Mouse (Mus musculus) heart, embryonic 11.5 days (tissue): Measurements from ENCODE around the gene Pawr. TPM values are rescaled to one million over a fixed set of nuclear protein-coding genes. Genes with fewer than 3 reads are reported as not detected.

Experiments
- ATAC-seq: fragments of 200-750 bp; cut with Nextera tagmentation; replicated peaks from 2 replicates; pipeline ENCODE4 v1.8.0; 2017; ENCODE audit warnings: moderate library complexity; ENCODE audit not compliant: insufficient number of reproducible peaks, low FRiP score, low TSS enrichment
- H3K27ac ChIP-seq: fragments of 300-500 bp; sonication (generic); 2 replicates; pipeline ENCODE4 v1.5.1; 2014; ENCODE audit warnings: mild to moderate bottlenecking, low read depth, low read length
- H3K27me3 ChIP-seq: fragments of 300-500 bp; sonication (generic); 2 replicates; pipeline ENCODE4 v1.6.1; 2014; ENCODE audit warnings: mild to moderate bottlenecking, low read length, mixed read lengths; ENCODE audit not compliant: control insufficient read depth, insufficient read depth
- H3K36me3 ChIP-seq: fragments of 300-500 bp; sonication (generic); 2 replicates; pipeline ENCODE4 v1.6.1; 2014; ENCODE audit warnings: mild to moderate bottlenecking, low read length, moderate library complexity, mixed read lengths; ENCODE audit not compliant: control insufficient read depth, insufficient read depth
- H3K4me1 ChIP-seq: fragments of 300-500 bp; sonication (generic); 2 replicates; pipeline ENCODE4 v1.6.1; 2014; ENCODE audit warnings: low read length; ENCODE audit not compliant: control insufficient read depth, insufficient read depth
- H3K4me2 ChIP-seq: fragments of 300-500 bp; sonication (generic); 2 replicates; pipeline ENCODE4 v1.6.1; 2014; ENCODE audit warnings: mild to moderate bottlenecking, moderate library complexity
- H3K4me3 ChIP-seq: fragments of 300-500 bp; sonication (generic); 2 replicates; pipeline ENCODE4 v1.5.1; 2014; ENCODE audit warnings: low read depth, low read length
- H3K9ac ChIP-seq: fragments of 300-500 bp; sonication (generic); 2 replicates; pipeline ENCODE4 v1.6.1; 2014; ENCODE audit warnings: mild to moderate bottlenecking, low read depth, low read length, moderate library complexity
- H3K9me3 ChIP-seq: fragments of 300-500 bp; sonication (generic); replicated peaks from 2 replicates; pipeline ENCODE4 v1.6.1; 2016; ENCODE audit warnings: low read length; ENCODE audit not compliant: control insufficient read depth
- WGBS: fragments of 180-500 bp; shearing (Covaris S2); extraction: QIAGEN DNeasy Blood & Tissue Kit; methylation state at CpG from one replicate; pipeline ENCODE4 v1.1.7; 2014; ENCODE audit not compliant: insufficient replicate concordance; 5-methylcytosine and 5-hydroxymethylcytosine counted together
- polyA plus RNA-seq: library from polyadenylated mRNA; unstranded; fragments of >200 nt; fragmentation: Nextera tagmentation; extraction: Ambion mirVana; gene quantifications from 2 replicates; pipeline ENCODE4 v1.2.1, GENCODE M21; 2014

The Pawr gene
- polyA plus RNA-seq, 1 experiment from 2014 or later: 18.7 TPM

DNA sequence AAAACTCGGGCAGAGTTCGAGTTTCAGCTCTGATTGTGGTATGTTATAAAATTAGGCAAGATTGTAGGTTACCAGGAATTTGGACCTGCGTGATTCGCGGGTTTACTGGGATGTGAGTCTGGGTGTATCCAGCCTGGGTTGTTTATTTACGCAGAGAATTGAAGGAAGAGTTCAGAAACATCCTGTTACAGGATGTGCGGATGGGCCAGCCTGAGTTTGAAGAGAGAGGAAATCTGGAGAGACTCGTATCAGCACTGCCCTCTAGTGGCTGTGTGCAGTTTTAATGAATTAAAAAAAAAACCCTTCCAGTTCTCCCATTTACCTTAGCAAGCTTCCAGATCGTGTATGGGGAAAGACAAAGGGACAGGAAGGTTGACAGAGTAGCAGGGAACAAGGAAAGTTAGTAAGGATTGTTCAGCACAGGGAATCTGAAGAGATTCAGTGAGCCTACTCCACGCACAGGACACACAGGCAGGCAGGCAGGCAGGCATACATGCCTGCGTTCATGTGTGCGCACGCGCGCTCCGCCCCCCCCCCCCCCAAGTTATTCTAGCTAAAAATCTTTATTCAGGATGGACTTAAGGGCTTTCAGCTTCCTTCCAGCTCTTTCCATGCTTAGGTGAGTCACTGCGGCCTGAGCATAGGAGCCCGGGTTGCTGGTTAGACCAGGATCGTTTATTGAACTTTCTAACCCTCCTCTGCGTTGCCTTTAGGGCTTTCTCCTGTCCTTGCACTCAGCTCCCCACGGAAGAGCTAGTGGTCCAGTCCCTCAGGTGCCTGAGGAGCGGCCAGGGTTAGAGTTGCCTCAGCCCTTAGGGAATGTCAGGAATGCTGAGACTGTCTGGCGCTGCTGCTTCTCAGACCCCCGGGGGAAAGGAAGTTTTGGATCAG lies 114.4 kb downstream of the Pawr start:
- peaks cover 26% of the 10 kb centered on the region for H3K4me1 ChIP-seq
- no peaks in the 10 kb centered on the region for H3K27me3 ChIP-seq
- H3K9ac ChIP-seq: peak overlapping the region; percentile 69
- ATAC-seq: no peak; the same call in 1 of the 2 replicates
- H3K9me3 ChIP-seq: no peaks in the 10 kb centered on the region
- H3K4me3 ChIP-seq: peak overlapping the region; percentile 37
- no peaks in the 10 kb centered on the region for H3K36me3 ChIP-seq
- 5% methylated on average over 24 of the region's 24 CpGs for WGBS
- peak overlapping the region; percentile 70 for H3K4me2 ChIP-seq
- H3K27ac ChIP-seq: peak overlapping the region; percentile 78

DNA sequence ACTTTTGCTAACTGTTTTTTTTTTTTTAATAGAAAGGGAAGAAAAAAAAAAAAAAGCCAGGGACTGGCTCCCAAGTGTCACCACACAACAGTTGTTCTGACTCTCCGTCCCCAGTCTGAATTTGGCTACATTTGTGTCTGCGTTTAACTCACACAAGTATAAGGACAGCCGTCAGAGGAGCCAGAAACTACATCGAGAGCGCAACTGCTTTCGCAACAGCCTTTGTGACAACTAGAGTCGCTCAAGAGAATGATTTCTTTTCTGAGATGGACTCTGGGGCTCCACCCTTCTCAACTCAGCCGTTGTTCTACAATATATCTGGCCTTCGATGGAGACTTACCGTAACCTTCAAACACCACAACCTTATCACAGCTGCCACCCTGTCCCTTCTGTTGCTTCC lies 115.3 kb downstream of the Pawr start:
- ATAC-seq: no peak
- WGBS: 47% methylated on average over 10 of the region's 10 CpGs
- Histone ChIP-seq H3K4me3 (no peak overlapping the region), H3K4me1 (peaks cover 26% of the 10 kb centered on the region), H3K36me3 (no peaks in the 10 kb centered on the region), H3K9ac (no peak overlapping the region), H3K9me3 (no peaks in the 10 kb centered on the region), H3K27ac (no peak overlapping the region), H3K4me2 (no peak overlapping the region; the same call in 1 of the 2 replicates), H3K27me3 (no peaks in the 10 kb centered on the region)

DNA sequence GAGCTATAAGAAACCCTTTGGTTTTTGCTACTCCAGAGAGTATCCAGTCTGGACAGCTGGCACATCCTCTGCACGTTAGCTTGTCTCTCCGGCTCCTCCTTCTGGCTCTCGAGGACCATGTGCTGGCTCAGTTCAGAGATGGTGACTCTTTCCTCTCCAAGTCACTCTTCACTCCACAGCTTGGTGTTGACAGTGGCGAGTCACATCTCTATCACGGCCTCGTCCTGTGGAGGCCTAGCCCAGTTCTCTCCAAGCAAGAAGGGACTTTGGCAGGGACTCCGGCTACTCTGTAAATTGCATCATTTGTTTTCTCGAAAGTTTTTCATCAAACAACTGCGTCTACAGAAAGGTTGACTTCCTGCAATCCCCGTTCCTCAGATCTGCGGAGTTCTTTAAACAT lies 116.5 kb downstream of the Pawr start:
- WGBS: 57% methylated on average over 11 of the region's 11 CpGs
- no peak overlapping the region for H3K27ac ChIP-seq

DNA sequence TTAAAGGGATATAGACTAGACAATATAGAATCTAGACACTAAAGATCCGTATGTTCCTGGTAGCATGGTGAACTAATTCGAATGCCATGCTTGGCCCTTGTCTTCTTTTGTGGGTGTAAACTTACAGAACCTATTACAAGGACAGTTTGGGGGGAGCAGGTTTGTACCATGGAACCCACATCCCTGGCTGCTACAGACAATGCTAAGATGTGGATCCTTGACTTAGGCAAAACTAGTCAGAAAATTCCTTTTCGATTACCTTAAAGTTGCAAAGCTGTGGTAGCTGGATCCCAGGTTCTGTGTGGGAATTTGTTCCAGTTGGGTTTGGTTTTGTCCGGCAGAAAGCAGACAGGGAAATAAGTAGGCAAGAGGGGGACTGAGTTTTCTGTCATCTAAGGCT lies 118.5 kb downstream of the Pawr start:
- Histone ChIP-seq H3K27ac (no peak overlapping the region), H3K9me3 (no peaks in the 10 kb centered on the region), H3K9ac (no peak overlapping the region), H3K4me1 (peaks cover 12% of the 10 kb centered on the region), H3K4me2 (no peak overlapping the region), H3K4me3 (no peak overlapping the region), H3K36me3 (no peaks in the 10 kb centered on the region), H3K27me3 (no peaks in the 10 kb centered on the region)
- ATAC-seq: no peak
- WGBS: 77% methylated on average over 4 of the region's 4 CpGs

More for the DNA sequence above, 116.5 kb downstream of the Pawr start:
- H3K4me3 ChIP-seq: no peak overlapping the region
- no peak for ATAC-seq
- H3K27me3 ChIP-seq: no peaks in the 10 kb centered on the region
- H3K9me3 ChIP-seq: no peaks in the 10 kb centered on the region
- H3K4me2 ChIP-seq: no peak overlapping the region
- peaks cover 26% of the 10 kb centered on the region for H3K4me1 ChIP-seq
- H3K9ac ChIP-seq: no peak overlapping the region
- H3K36me3 ChIP-seq: no peaks in the 10 kb centered on the region

DNA sequence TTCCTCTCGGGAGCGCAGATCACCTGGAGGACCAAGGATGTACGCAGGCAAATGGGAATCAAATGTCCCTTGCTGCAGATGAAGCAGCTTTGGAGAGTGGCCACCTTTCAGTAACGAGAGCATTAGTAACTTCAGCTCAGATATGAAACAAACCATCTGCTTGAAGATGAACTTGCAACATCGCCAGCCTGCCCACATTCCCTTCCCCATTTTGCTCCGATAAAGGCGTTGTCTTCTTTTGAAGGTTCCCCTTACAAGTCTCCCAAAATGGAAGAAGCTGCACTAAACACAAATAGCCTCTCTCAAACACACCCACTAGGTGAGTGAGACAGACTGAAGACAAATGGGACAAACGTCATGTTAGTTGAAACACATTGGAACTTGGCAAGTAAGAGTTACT lies 119.6 kb downstream of the Pawr start:
- no peaks in the 10 kb centered on the region for H3K27me3 ChIP-seq
- peaks cover 10% of the 10 kb centered on the region; the same call in 1 of the 2 replicates for H3K4me1 ChIP-seq
- H3K4me2 ChIP-seq: no peak overlapping the region
- 83% methylated on average over 8 of the region's 8 CpGs for WGBS
- ATAC-seq: no peak
- no peaks in the 10 kb centered on the region for H3K9me3 ChIP-seq
- no peaks in the 10 kb centered on the region for H3K36me3 ChIP-seq
- no peak overlapping the region for H3K27ac ChIP-seq
- no peak overlapping the region for H3K9ac ChIP-seq
- H3K4me3 ChIP-seq: no peak overlapping the region

DNA sequence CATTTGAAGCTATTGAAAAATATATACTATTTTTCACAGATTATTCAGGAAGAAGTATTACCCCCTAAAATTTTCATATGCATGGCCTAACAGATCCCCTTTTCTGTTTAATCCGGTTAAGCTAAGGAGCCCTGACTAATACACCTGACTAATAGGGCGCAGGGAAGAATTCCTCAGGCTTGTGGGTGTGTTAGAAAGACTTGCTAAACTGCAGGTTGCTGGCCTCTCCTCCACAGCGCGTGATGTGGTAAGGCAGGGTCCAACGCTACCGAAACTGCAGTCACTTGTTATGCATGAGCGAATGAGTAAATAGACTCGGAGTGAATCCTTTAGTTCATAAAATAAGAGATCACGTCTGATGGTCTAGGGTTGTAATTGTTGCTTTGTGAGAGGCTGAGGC lies 120.5 kb downstream of the Pawr start:
- peaks cover 5% of the 10 kb centered on the region; the same call in 1 of the 2 replicates for H3K4me1 ChIP-seq
- ATAC-seq: no peak
- no peaks in the 10 kb centered on the region for H3K9me3 ChIP-seq
- H3K9ac ChIP-seq: no peak overlapping the region
- no peak overlapping the region for H3K4me2 ChIP-seq
- H3K27me3 ChIP-seq: no peaks in the 10 kb centered on the region
- H3K36me3 ChIP-seq: no peaks in the 10 kb centered on the region
- 90% methylated on average over 9 of the region's 9 CpGs for WGBS
- H3K27ac ChIP-seq: no peak overlapping the region
- no peak overlapping the region for H3K4me3 ChIP-seq

DNA sequence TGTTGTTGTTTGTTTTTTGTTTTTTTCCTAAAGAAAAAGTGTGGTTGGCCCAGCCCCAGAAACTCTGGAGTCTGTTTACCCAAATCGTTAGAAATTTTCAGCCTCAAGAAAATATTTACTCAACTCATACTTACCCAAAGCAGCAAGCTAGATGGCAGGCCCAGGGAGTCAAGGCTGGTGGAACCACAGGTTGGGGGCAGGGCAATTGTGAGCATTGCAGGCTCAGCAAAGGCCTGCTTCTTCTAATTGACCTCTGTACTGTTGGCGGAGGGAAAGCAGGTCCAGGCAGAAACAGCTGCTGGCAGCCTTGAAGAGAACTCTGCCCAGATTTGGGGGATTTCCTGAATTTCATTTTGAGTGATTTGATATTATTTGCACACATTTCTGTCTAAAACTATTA lies 121.6 kb downstream of the Pawr start:
- no peaks in the 10 kb centered on the region for H3K9me3 ChIP-seq
- no peak for ATAC-seq
- H3K27me3 ChIP-seq: no peaks in the 10 kb centered on the region
- no peak overlapping the region for H3K27ac ChIP-seq
- no peak overlapping the region for H3K9ac ChIP-seq
- H3K4me2 ChIP-seq: no peak overlapping the region
- H3K36me3 ChIP-seq: no peaks in the 10 kb centered on the region
- H3K4me1 ChIP-seq: peaks cover 5% of the 10 kb centered on the region; the same call in 1 of the 2 replicates
- no peak overlapping the region for H3K4me3 ChIP-seq
- WGBS: 52% methylated on average over 2 of the region's 2 CpGs

DNA sequence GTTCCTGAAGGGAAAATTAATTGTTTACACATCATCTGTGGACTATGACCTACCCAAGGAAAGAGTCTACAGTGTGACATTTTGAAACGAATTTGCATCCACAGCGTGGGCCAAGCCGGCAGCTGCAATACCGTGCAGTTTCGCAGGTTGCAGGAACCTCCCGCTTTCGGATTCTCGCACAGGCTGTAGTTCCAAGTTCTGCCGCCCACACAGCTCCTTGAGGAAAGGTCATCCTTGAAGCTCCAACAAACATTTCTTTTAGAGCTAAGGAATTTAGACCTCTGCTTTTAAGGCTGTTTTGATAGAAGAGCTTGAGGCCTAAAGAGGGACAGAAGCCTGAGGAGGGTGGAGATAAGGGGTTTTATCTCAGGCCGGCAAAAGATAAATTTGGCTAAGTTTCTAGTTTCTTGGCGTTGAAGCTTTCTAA lies 122.8 kb downstream of the Pawr start:
- Histone ChIP-seq H3K4me1 (peaks cover 5% of the 10 kb centered on the region; the same call in 1 of the 2 replicates), H3K27me3 (no peaks in the 10 kb centered on the region), H3K9ac (no peak overlapping the region), H3K4me3 (no peak overlapping the region), H3K36me3 (no peaks in the 10 kb centered on the region), H3K4me2 (no peak overlapping the region), H3K27ac (0 out of 2 replicates have a peak overlapping the region, but pooled peaks have one; percentile 10), H3K9me3 (no peaks in the 10 kb centered on the region)
- WGBS: 40% methylated on average over 11 of the region's 11 CpGs
- ATAC-seq: no peak
